Mouse (Mus musculus): ENCODE results near the gene Lrp5.
"Not testable (repeated sequence)": the region's sequence is repeated elsewhere in the genome, so short reads cannot be mapped to it uniquely, and the experiment has no call there.

Gene Lrp5

GRCm38 (mm10) chr19:3609826-3610225 lies 76.5 kb downstream of the Lrp5 start:
- DNase-seq = no peak

GRCm38 (mm10) chr19:3594316-3594715 lies 92.0 kb downstream of the Lrp5 start:
- DNase-seq = no peak

GRCm38 (mm10) chr19:3593379-3594055 lies 92.8 kb downstream of the Lrp5 start:
- no peak for DNase-seq

- no peak for DNase-seq
These were observed 96.4 kb downstream of the Lrp5 start for GRCm38 (mm10) chr19:3589968-3590367.

- DNase-seq = no peak
These were observed 96.8 kb downstream of the Lrp5 start for GRCm38 (mm10) chr19:3589547-3589946.

GRCm38 (mm10) chr19:3587729-3588128 lies 98.6 kb downstream of the Lrp5 start:
- DNase-seq = not testable (repeated sequence)

- peak; percentile 52 for DNase-seq
These were observed 99.8 kb downstream of the Lrp5 start for GRCm38 (mm10) chr19:3586540-3586939.

GRCm38 (mm10) chr19:3586026-3586425 lies 100.3 kb downstream of the Lrp5 start:
- DNase-seq = no peak

- peak; percentile 71 for DNase-seq
These were observed 105.0 kb downstream of the Lrp5 start for GRCm38 (mm10) chr19:3581326-3581725.

- no peak for DNase-seq
These were observed 108.5 kb downstream of the Lrp5 start for GRCm38 (mm10) chr19:3577911-3578290.

- DNase-seq = no peak
These were observed 109.0 kb downstream of the Lrp5 start for GRCm38 (mm10) chr19:3577265-3577910.

GRCm38 (mm10) chr19:3576451-3577264 lies 109.7 kb downstream of the Lrp5 start:
- no peak for DNase-seq

- peak; percentile 95 for DNase-seq
These were observed 110.6 kb downstream of the Lrp5 start, which contains the start of gene Ppp6r3 for GRCm38 (mm10) chr19:3575632-3576384. Ppp6r3 (minus strand) TSS chr19:3575749.

- DNase-seq = peak; percentile 74
These were observed 111.1 kb downstream of the Lrp5 start for GRCm38 (mm10) chr19:3575276-3575631.

GRCm38 (mm10) chr19:3574593-3575094 lies 111.7 kb downstream of the Lrp5 start:
- no peak for DNase-seq

- no peak for DNase-seq
These were observed 122.1 kb downstream of the Lrp5 start for GRCm38 (mm10) chr19:3564309-3564708.

GRCm38 (mm10) chr19:3562752-3563151 lies 123.6 kb downstream of the Lrp5 start:
- no peak for DNase-seq

- DNase-seq = no peak
These were observed 124.1 kb downstream of the Lrp5 start for GRCm38 (mm10) chr19:3562298-3562697.

GRCm38 (mm10) chr19:3556169-3556827 lies 130.1 kb downstream of the Lrp5 start:
- DNase-seq = no peak

GRCm38 (mm10) chr19:3554785-3555184 lies 131.6 kb downstream of the Lrp5 start:
- DNase-seq = no peak

GRCm38 (mm10) chr19:3551573-3552159 lies 134.7 kb downstream of the Lrp5 start:
- DNase-seq = no peak

GRCm38 (mm10) chr19:3550101-3550500 lies 136.3 kb downstream of the Lrp5 start:
- DNase-seq = no peak

All from right cerebral cortex, postnatal 4 days (tissue).